Mouse (Mus musculus) embryonic fibroblast, embryonic 13.5 days (primary cell): Measurements from ENCODE around the gene Rnf214. TPM values are rescaled to one million over a fixed set of nuclear protein-coding genes. Genes with fewer than 3 reads are reported as not detected.
A peak's percentile ranks its signal among the peaks of the same experiment; 100 is the strongest.

Experiments used
- H3K27ac ChIP-seq: 2 replicates; pipeline ENCODE4 v1.5.1; 2012; ENCODE audit warnings: low read length, control low read depth, inconsistent platforms; ENCODE audit not compliant: insufficient read depth
- H3K4me1 ChIP-seq: 2 replicates; pipeline ENCODE4 v1.6.1; 2011; ENCODE audit warnings: low read length; ENCODE audit not compliant: control insufficient read depth, insufficient read depth
- H3K4me3 ChIP-seq: 2 replicates; pipeline ENCODE4 v1.5.1; 2011; ENCODE audit warnings: mild to moderate bottlenecking, control low read depth, low read length; ENCODE audit not compliant: insufficient read depth
- CTCF ChIP-seq: IDR thresholded peaks from 2 replicates; pipeline ENCODE4 v1.5.1; 2011; ENCODE audit warnings: mild to moderate bottlenecking, control low read depth, low read length, moderate library complexity, borderline replicate concordance; ENCODE audit not compliant: insufficient read depth
- POLR2A ChIP-seq: IDR thresholded peaks from 2 replicates; pipeline ENCODE4 v1.6.1; 2011; ENCODE audit warnings: low read depth, mild to moderate bottlenecking, control low read depth, low read length, moderate library complexity
- polyA plus RNA-seq: library from polyadenylated mRNA; stranded (reverse); fragments of >200 nt; gene quantifications from 2 replicates; pipeline ENCODE4 v1.2.4, GENCODE M21; 2011; ENCODE audit warnings: low read depth; ENCODE audit not compliant: missing spikeins, insufficient read length

The Rnf214 gene
- polyA plus RNA-seq, 1 experiment: 43.6 TPM

GRCm38 (mm10) chr9:45936883-45937282 lies 30.2 kb upstream of the Rnf214 start:
- H3K27ac ChIP-seq: peak overlapping the region; percentile 94

DNA sequence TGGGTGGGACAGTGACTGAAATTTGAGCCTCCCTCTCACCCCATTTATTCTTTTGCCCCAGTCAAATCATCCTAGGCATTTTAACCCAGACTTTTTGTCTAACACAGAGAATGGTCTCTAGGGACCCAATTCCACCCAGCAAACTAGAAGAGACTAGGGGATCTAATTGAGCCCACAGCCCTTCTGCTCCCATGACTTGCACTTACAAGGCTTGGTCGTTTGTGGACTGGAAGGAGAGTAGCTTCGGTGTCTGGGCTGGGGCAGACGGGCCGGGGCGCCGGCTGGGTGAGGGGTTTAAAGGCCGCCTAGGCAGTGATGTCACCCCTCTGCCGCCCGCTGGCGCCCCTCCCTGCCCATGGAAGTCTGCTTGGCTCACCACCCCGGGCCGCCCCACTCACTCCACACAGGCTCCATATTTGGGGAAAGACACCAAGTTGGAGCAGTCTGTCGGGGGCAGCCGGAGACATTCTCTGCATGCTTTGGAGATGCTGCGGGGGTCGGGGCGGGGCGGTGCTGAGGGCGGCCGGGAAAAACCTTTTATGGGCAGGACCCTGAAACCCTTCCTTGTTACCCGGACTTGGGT lies 29.0 kb upstream of the Rnf214 start, which contains the start of gene Tagln:
TSS of gene Tagln (minus strand) at position 431 of the 583 bp plus-strand sequence.
- TF ChIP-seq POLR2A: peak; percentile 94
- TF ChIP-seq CTCF: no peak
- peak within 1 kb of the TSS; percentile 68 for H3K4me3 ChIP-seq
- peak within 1 kb of the TSS; percentile 95 for H3K27ac ChIP-seq
- peaks cover 7% of the 10 kb centered on the region for H3K4me1 ChIP-seq

More at GRCm38 (mm10) chr9:45936883-45937282, 30.2 kb upstream of the Rnf214 start:
- TF ChIP-seq POLR2A: peak; percentile 29; the same call in 1 of the 2 replicates
- TF ChIP-seq CTCF: peak; percentile 20; the same call in 1 of the 2 replicates
- H3K4me1 ChIP-seq: peaks cover 7% of the 10 kb centered on the region
- H3K4me3 ChIP-seq: no peak overlapping the region

- Histone ChIP-seq H3K4me1 (peaks cover 7% of the 10 kb centered on the region), H3K27ac (peak overlapping the region; percentile 16), H3K4me3 (peak overlapping the region; percentile 68)
- TF ChIP-seq CTCF: no peak
- TF ChIP-seq POLR2A: peak; percentile 55
Measured at GRCm38 (mm10) chr9:45932571-45933415, 26.1 kb upstream of the Rnf214 start.

DNA sequence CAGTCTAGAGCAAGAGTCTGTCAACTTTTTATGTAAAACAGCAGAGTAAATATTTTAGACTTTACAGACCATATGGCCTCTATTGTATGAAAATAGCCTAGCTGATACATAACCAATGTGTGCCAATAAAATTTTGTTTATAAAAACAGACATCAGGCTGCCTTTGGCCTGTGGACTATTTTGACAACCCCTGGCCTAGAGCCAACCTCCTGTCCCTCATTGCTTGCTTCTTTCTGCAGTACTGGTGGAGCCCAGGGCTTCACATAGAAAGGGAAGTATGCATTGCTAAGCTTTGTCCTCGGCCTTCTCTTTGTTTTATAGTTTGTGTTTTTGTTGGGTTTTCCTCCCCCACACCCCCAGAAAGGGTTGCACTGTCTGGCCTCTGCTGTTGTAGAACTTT lies 25.2 kb upstream of the Rnf214 start:
- H3K4me1 ChIP-seq: peaks cover 7% of the 10 kb centered on the region
- TF ChIP-seq POLR2A (no peak; the same call in 1 of the 2 replicates), CTCF (no peak)
- peak overlapping the region; percentile 16 for H3K27ac ChIP-seq
- peak overlapping the region; percentile 68 for H3K4me3 ChIP-seq

- TF ChIP-seq POLR2A (peak; percentile 42; the same call in 1 of the 2 replicates), CTCF (no peak)
- no peak overlapping the region for H3K27ac ChIP-seq
- H3K4me1 ChIP-seq: no peaks in the 10 kb centered on the region
- no peak overlapping the region for H3K4me3 ChIP-seq
Measured at GRCm38 (mm10) chr9:45929285-45929684, 22.6 kb upstream of the Rnf214 start.

GRCm38 (mm10) chr9:45919895-45920294 lies 13.2 kb upstream of the Rnf214 start:
- Histone ChIP-seq H3K27ac (peak overlapping the region; percentile 71), H3K4me1 (no peaks in the 10 kb centered on the region), H3K4me3 (no peak overlapping the region)
- TF ChIP-seq POLR2A: no peak
- TF ChIP-seq CTCF: no peak

DNA sequence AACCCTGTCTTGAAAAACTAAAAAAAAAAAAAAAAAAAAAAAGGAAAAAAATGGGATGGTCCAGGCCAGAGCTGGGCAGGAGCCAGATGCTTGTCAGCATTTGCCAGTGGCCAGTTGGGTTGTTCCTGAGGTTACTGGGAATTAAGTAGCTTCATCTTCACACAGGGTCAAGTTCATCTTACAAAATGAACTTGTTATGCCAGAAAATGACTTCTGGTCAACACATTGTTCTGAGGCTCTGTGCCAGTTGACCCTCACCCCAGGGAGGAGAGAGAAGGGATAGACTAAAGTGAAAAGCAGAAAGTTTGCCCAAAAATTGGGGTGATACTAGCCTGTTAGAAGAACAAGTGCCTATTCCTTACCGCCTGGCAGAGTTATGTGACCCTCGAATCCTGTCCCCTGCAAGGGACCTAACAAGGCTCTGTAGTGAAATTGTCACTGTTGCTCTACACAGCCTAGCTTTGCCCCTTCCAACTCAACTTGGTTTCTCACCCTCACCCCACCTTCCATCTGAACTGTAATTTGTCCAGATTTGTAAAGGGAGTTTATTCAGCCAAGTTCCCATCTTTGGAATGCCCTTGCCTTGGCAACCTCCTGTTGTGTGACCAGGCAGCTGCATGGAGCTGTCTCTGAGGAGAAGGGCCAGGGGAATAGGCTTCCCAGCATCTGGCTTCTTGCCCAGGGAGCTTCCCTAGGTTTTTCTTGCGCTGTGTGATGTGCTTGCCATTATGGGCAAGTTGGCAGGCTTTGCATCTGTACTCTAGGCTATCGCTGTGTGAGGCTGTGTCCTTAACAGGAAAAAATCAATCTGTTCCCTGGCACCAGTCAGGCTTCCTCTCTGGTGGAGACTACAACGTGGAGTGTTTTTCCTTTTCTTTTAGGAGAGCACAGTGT lies 10.6 kb upstream of the Rnf214 start:
- H3K4me3 ChIP-seq: no peak overlapping the region
- TF ChIP-seq CTCF (no peak), POLR2A (no peak)
- no peak overlapping the region for H3K27ac ChIP-seq
- H3K4me1 ChIP-seq: no peaks in the 10 kb centered on the region

DNA sequence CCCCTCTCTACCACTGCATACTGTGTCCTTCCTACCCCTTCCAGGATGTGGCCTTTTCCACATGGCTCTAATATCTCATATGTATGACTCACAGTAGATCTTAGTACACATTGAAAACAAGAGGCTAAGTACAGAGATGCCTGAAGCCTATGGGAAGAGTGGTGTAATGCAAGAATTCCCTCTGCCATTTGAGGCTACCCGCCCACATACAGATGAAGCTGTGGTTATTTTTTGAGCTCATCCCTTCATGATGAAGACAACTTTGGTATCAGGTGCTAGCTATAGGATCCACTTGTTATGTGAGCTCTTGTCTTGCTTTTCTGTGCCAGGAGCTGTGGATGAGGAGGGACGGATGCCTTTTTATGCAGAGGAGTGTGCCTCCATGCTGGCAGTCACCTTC lies 8.9 kb upstream of the Rnf214 start:
- H3K4me1 ChIP-seq: no peaks in the 10 kb centered on the region
- TF ChIP-seq CTCF (no peak), POLR2A (no peak)
- no peak overlapping the region for H3K4me3 ChIP-seq
- H3K27ac ChIP-seq: no peak overlapping the region

DNA sequence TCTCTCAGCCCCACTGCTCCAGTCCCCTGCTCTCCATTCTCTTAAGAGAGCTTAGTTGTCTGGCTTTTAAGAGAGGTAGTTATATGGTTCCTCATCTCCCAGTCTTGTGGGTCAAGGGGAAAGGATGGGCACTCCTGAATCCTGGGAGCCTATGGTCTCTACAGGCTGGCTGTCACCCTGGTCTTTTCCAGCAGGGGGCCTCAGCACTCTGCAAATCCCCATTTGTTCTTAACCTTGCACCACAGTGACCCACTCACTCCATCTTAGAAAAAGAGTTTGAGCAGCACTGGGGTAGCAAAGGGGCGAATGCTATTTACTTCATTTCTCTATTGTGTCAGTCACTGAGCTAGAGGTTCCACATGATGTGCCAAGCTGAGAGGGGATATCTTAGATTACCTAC lies 5.0 kb upstream of the Rnf214 start:
- Histone ChIP-seq H3K27ac (no peak overlapping the region), H3K4me3 (no peak overlapping the region), H3K4me1 (no peaks in the 10 kb centered on the region)
- TF ChIP-seq CTCF (peak; percentile 22; the same call in 1 of the 2 replicates), POLR2A (no peak)
